Mouse (Mus musculus) adrenal gland, postnatal 10 days (tissue): ENCODE data around the gene Zbed5. TPM values are rescaled to one million over a fixed set of nuclear protein-coding genes. Genes with fewer than 3 reads are reported as not detected.
"Not testable (repeated sequence)": the region's sequence is repeated elsewhere in the genome, so short reads cannot be mapped to it uniquely, and the experiment has no call there.

Experiments
- DNase-seq: peaks from one replicate; pipeline ENCODE4 v3.0.0; 2021; ENCODE audit warnings: mixed read lengths
- total RNA-seq, 2 experiments: library from RNA; stranded (reverse); gene quantifications; 2 replicates each; pipeline ENCODE4 v1.2.3; 2021

The Zbed5 gene
- total RNA-seq, 2 experiments from 2014 or later, result 2.8 to 3.6 TPM

DNA sequence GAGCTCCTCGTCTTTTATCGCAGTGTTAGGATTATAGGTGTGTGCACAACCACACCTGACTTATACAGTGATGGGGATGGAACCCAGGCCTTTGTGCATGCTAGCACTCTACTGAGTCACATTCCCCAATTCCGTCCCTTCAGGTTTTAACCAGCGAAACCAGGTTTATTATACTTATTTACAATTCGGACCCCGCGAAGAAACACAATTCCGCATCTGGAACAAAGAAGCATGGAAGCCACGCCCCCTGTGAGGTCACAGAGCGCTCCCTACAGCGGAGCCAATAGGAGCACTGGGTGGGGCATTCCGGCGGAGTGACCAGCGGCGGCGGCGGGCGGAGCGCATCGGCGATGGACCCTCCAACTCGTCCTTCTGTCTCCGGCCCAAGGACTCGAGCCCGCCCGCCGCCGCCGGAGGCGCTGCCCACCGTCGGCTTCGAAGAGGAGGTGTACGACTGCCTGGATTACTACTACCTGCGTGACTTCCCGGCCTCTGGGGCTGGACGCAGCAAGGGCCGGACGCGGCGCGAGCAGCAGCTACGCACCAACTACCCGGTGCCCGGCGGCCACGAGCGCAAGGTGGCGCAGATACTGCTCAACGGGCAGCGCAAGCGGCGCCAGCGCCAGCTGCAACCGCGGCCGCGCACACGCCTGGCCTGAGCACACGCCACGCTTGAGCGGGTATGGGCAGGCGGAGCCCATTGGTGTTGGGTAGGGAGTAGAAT lies 12.9 kb downstream of the Zbed5 start, which contains the start of gene Nupr1l:
TSS of gene Nupr1l (plus strand) at position 299 of the 724 bp plus-strand sequence.
- DNase-seq, result peak; percentile 94

DNA sequence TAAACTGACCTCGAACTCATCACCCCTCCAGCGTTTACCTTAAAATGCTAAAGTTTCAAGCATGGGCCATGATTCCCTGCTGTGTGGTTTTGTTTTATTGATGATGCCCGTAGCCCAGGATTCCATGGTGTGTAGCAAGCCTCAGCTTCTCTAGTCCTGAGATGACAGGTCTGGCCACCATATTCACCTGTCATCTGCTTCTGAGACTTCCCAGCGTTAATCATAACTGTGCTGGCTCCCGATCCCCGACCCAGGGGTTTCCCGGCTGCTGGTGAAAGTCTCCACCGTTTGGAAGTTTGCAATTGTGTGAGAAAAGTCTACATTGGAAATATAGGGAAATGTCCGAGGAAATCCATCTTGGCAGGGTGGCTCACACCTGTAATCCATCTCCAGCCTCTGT lies 13.6 kb downstream of the Zbed5 start:
- no peak for DNase-seq

GRCm38 (mm10) chr5:129909591-129909990 lies 14.1 kb downstream of the Zbed5 start:
- DNase-seq, result no peak

GRCm38 (mm10) chr5:129914024-129914423 lies 18.5 kb downstream of the Zbed5 start:
- peak; percentile 31 for DNase-seq

- DNase-seq, result not testable (repeated sequence)
These were observed 20.0 kb downstream of the Zbed5 start for GRCm38 (mm10) chr5:129915491-129915890.

DNA sequence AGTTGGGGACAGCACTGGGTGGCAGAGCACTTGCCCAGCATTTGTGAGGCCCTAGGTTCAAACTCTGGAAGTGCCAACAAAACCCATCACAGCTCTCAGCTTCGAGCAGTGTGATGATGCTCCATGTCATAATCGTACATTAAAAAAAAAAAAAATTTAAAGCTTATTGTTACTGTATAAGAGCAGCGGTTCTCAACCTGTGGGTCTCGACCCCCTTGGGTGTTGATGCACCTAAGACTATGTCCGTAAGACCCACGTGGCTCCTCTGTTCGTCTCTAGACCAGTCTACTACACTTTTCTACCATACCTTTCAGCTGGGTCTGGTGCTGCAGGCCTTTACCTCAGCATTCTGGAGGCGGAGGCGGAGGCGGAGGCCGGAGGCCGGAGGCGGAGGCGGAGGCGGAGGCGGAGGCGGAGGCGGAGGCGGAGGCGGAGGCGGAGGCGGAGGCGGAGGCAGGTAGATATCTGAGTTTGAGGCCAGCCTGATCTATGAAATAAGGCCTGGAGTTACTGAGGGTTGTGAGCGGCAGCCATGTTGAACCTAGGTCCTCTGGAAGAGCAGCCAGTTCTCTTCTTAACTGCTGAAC lies 22.6 kb downstream of the Zbed5 start:
- DNase-seq, result no peak

DNA sequence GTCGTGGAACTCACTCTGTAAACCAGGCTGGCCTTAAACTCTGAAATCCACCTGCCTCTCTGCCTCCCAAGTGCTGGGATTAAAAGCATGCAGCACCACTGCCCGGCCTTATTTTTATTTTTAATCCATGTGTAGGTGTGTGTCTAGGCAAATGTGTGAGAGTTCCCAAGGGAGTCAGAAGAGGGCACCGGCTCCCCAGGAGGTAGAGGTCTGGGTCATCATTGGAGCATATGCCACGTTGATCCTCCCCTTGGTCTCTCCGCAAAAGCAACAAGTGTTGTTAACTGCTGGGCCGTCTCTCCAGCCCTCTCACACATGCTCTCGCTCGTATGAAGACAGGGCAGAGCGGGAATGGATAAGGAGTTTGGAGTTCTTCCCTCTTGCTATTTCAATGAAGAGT lies 23.2 kb downstream of the Zbed5 start:
- DNase-seq, result no peak

GRCm38 (mm10) chr5:129919320-129919719 lies 23.8 kb downstream of the Zbed5 start:
- DNase-seq, result no peak

- no peak for DNase-seq
These were observed 26.4 kb downstream of the Zbed5 start for GRCm38 (mm10) chr5:129921972-129922371.

GRCm38 (mm10) chr5:129924820-129925452 lies 29.4 kb downstream of the Zbed5 start:
- no peak for DNase-seq

GRCm38 (mm10) chr5:129925933-129926332 lies 30.4 kb downstream of the Zbed5 start:
- no peak for DNase-seq

DNA sequence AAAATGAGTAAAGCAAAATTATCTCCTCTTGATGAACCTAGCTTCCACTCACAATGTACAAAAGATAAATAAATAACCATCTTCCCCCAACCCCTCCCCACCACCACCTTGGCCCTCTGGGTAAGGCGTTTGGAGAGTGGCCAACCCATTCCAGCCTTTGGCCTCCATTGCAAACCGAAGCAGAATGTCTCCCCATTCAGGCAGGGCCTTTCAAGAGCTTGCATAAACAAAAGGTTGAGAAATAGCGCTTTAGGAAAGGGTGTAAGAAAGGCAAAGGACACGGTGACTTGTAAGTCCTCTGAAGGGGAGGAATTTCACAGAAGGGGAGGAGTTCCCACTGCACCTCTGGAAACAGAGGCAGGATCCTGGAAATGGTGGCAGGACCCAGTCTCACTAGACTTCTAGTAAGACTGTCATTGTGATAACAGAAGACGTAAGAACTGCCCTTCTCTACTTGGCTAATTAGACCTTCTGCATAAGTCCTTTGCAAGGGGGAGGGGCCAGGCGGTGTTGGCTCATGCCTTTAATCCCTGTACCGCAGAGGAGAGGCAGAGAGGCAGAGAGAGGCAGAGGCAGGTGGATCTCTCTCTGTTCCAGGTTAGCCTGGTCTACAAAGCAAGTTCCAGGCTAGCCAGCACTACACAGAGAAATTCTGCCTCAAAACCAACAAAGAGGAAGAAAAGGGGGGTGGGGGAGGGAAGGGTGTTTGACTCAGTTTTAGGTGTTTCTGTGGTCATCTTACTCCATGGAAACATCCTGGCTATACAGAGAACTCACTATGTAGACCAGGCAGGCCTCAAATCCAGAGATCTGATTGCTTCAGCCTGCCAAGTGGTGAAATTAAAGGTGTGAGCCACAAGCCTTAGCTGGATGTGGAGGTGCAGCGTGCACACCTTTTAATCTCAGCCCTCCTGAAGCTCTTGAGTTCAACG lies 34.7 kb downstream of the Zbed5 start:
- peak; percentile 62 for DNase-seq

DNA sequence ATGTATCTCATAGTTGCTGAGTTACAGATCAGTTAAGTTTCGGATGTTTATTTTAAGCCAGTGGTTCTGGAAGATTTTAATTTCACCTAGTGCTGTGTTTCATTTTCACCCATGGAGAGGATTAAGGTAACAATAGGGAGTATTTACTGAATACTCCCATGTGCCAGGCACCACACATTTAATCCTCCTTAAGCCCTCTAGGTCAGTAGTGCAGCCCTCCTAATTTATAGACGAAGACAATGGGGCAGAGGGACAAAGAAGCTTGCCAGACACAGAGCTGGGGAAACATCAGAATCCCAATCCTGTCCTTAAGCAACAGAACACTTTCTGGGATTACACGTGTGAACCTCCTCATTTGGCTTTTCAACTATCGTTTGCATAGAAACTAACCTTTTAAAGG lies 41.4 kb downstream of the Zbed5 start:
- DNase-seq, result no peak

DNA sequence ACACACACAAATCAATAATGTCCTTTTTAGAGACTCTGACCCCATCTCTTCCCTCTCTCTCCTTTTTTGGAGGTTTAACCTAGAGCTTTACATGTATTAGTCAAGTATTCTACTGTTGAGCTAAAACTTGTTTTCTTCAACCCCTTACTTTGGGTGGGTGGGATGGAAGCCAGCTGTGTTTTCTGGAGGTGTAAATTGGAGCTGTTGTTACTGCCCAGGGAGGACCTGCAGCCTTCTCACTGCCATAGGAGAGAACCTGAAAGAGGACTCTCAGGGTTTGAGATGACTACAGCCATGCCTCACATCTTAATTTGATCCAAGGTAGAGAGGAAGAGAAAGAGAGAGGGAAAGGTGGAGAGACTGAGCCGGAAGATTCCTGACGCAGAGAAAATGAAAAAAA lies 44.8 kb downstream of the Zbed5 start:
- DNase-seq, result no peak

DNA sequence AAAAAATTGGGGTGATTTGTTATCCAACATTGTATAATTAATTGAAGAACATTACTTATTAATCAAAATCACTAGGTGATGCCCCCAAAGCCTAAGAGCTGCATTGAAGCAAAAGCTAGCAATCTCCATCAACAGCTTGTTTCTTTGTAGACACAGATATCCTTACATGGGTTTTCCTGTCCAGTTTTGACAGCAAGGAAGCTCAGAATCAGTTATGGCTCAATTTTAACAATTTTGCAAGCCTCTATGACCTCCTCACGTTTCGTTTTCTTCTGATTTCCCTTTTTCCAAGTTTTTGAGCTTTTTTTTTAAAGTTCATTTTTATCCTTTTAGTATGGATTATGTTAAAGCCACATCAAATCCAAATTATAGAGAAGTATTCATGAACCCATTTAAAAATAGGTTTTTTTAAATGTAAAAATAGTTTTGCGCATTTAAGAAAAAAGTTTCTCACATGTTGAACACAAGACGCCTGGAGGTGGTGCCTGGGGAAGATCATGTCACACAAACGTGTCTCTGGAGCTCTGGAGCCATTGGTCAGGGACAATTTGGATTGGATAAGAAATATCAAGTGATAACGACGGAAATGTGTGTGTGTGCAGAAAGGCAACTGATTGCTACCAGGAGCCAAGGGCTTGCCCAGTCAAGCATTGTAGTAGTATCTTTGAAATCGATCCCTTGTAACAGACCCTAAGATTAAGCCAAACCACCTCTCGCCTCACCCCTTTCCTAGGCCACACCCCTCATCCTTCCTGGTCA lies 45.4 kb downstream of the Zbed5 start:
- DNase-seq, result no peak

DNA sequence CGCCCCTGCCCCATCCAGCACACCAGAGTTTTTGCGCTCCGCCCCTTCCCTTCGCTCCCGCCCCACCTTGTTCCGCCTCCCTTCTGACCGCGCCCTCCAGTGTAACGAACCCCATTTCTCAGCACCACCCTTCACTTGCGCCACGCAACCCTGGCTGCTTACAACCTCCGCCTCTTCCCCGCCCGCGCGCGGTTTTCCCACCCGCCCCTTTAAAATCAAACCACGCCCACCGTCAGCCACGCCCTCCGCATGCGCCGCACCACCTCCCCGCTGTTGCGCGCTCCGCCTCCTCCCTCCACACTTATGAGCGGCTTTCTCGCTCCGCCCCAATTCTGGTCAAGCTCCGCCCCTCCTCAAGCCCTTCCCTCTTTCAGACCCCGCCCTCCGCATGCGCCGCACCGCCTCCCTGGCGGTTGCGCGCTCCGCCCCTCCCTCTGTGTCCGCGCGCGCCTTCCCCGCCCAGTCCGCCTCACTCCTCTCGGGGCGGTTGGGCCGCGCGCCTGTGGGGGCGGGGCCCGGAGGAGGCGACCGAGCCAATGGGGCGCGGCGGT lies 46.0 kb downstream of the Zbed5 start, which contains the start of gene Vkorc1l1:
TSS of gene Vkorc1l1 (plus strand) at position 476 of the 551 bp plus-strand sequence.
- DNase-seq, result peak; percentile 100

DNA sequence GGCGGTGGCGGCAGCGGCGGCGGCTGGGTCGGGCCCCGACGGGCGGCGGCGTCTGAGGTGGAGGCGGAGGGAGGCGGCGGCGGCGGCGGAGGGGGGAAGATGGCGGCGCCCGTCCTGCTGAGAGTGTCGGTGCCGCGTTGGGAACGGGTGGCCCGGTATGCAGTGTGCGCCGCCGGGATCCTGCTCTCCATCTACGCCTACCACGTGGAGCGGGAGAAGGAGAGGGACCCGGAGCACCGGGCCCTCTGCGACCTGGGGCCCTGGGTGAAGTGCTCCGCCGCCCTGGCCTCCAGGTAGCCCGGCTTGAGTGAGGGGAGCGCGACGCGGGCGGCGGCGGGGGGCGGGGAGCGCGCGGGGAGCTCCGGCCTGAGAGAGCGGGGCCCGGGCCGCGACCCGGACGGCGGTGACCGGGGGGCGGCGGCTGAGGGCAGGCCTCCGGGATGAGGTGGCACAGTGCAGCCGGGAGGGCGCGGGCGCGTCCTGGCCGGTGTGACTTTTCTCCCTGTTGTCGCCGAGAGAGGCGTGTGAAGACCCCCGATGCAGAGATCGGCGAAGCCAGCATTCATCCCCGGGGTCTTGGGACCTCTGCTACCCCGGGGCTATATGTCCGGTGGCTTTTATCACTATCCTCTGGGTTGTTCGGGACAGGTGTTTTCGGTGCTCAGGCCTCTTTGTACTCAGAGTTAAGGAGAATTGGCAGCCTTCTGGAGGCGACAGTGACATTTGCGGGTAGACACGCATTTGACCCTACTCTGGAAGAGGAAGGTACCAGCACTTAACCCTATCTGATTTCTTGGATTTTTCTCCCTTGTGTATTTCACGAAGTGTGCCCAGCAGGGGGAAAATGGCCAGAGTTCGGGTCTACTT lies 46.8 kb downstream of the Zbed5 start:
- peak; percentile 55 for DNase-seq

- no peak for DNase-seq
These were observed 47.9 kb downstream of the Zbed5 start for GRCm38 (mm10) chr5:129943402-129943801.

DNA sequence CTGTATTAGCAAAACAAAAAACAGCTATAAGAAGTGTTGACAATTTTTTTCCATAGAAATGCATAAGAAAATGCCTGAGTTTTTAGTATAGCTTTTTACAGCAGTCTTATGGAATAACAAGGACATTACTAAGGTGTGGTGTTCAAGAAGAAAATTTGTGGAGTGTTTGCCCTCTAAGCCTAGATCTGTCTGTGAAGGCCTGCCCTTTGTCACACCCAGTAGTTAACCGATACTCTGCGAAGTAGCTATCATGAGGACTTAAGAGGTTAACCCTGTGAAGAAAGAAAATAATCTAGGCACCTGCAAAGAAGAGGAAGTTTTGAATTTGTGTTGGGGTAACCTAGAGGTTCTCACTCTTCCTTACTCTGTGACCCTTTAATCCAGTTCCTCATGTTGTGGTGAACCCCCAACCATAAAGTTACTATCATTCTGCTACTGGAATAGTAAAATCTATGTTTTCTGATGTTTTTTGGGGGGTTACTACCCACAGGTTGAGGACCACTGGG lies 52.1 kb downstream of the Zbed5 start:
- no peak for DNase-seq

DNA sequence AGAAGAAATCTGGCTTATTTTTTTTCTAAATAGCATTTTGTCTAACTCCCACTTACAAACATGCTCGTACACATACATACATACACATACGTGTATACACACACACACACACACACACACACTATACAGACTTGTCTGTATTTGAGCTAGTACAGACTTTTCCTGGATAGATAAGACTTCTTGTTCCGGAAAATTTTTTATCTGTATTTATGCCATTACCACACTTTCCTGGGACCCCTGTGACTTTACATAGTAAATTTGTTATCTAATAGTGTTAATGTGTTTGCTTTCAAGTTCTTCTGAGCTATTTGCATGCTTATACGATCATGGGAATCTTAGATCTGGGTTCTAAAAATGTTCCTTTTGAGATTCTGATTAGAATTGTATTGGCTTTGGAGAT lies 56.6 kb downstream of the Zbed5 start:
- no peak for DNase-seq
